Mouse (Mus musculus) CH12.LX (cell line): ENCODE measurements at regions not wholly inside any gene's neighbourhood (a gene's known extent, or its start where the extent isn't known, plus 50 kb on each side); places are given as distances from the start of the nearest gene placed in this dataset.

Source experiments
- DNase-seq: peaks from one replicate; pipeline ENCODE4 v3.0.0-alpha.2; 2013; ENCODE audit errors: extremely low read depth
- H3K27ac ChIP-seq: 2 replicates; pipeline ENCODE4 v1.5.1; 2012; ENCODE audit warnings: low read depth, mild to moderate bottlenecking, control low read depth, moderate library complexity; ENCODE audit not compliant: insufficient read depth
- H3K27me3 ChIP-seq: replicated peaks from 2 replicates; pipeline ENCODE3; 2012; ENCODE audit warnings: inconsistent platforms
- H3K36me3 ChIP-seq, 2 experiments: replicated peaks in 1 of 2; 2 replicates each; pipeline versions ENCODE3 to v1.6.1; 2012; ENCODE audit warnings: inconsistent platforms in 1 of 2, low read length in 1 of 2, mild to moderate bottlenecking in 1 of 2, mixed read lengths in 1 of 2, moderate library complexity in 1 of 2; ENCODE audit not compliant: control insufficient read depth in 1 of 2, insufficient read depth in 1 of 2
- H3K4me1 ChIP-seq, 2 experiments: 2 replicates each; pipeline ENCODE4 v1.6.1; 2012; ENCODE audit warnings: inconsistent platforms in 1 of 2, moderate library complexity in 1 of 2; ENCODE audit not compliant: insufficient read depth in 2 of 2, control insufficient read depth in 1 of 2
- H3K4me2 ChIP-seq: 2 replicates; pipeline ENCODE4 v1.6.1; 2012; ENCODE audit warnings: low read depth, mild to moderate bottlenecking, control low read depth; ENCODE audit not compliant: poor library complexity, insufficient read depth, severe bottlenecking
- H3K4me3 ChIP-seq, 3 experiments: fragments of 150-350 bp in 1 of 3; sonication (generic) in 1 of 3; replicated peaks in 1 of 3; 2 replicates each; pipeline versions ENCODE3 to v1.5.1; 2011 to 2012; ENCODE audit warnings: low read depth in 2 of 3, low read length in 2 of 3, mild to moderate bottlenecking in 2 of 3, moderate library complexity in 2 of 3, control low read depth in 1 of 3, improper control_type of control experiment in 1 of 3, inconsistent platforms in 1 of 3, mixed read lengths in 1 of 3; ENCODE audit not compliant: poor library complexity in 1 of 3
- H3K79me2 ChIP-seq: replicated peaks from 2 replicates; pipeline ENCODE4 v1.6.1; 2012; ENCODE audit warnings: mild to moderate bottlenecking, moderate library complexity; ENCODE audit not compliant: control insufficient read depth, poor library complexity, insufficient read depth, severe bottlenecking; ENCODE audit errors: extremely low read depth
- H3K9ac ChIP-seq: 2 replicates; pipeline ENCODE4 v1.6.1; 2012; ENCODE audit warnings: low read depth, mild to moderate bottlenecking, control low read depth, moderate library complexity; ENCODE audit not compliant: insufficient read depth
- H3K9me3 ChIP-seq: replicated peaks from 2 replicates; pipeline ENCODE3; 2012; ENCODE audit warnings: low read length, inconsistent platforms, mixed read lengths
- CHD1 ChIP-seq: IDR thresholded peaks from 2 replicates; pipeline ENCODE4 v1.6.1; 2012; ENCODE audit warnings: low read depth, low read length, improper control_type of control experiment, inconsistent platforms
- E2F4 ChIP-seq: IDR thresholded peaks from 2 replicates; pipeline ENCODE4 v1.6.1; 2011; ENCODE audit warnings: low read depth, low read length, improper control_type of control experiment; ENCODE audit not compliant: insufficient replicate concordance
- EP300 ChIP-seq: IDR thresholded peaks from 2 replicates; pipeline ENCODE4 v1.6.1; 2011; ENCODE audit warnings: low read length, improper control_type of control experiment
- ETS1 ChIP-seq: conservative IDR thresholded peaks from 2 replicates; pipeline ENCODE4 v1.6.1; 2012; ENCODE audit warnings: low read depth, mild to moderate bottlenecking, inconsistent platforms, low read length, improper control_type of control experiment, moderate library complexity
- HCFC1 ChIP-seq: IDR thresholded peaks from 2 replicates; pipeline ENCODE4 v1.6.1; 2012; ENCODE audit warnings: low read depth, mild to moderate bottlenecking, inconsistent platforms, low read length, improper control_type of control experiment
- IRF4 ChIP-seq: IDR thresholded peaks from 2 replicates; pipeline ENCODE4 v1.6.1; 2014; ENCODE audit warnings: low read depth, mild to moderate bottlenecking, inconsistent platforms, low read length, improper control_type of control experiment
- JUN ChIP-seq: IDR thresholded peaks from 2 replicates; pipeline ENCODE4 v1.6.1; 2011; ENCODE audit warnings: low read depth, mild to moderate bottlenecking, low read length, improper control_type of control experiment, moderate library complexity; ENCODE audit not compliant: insufficient read depth
- KAT2A ChIP-seq: IDR thresholded peaks from 2 replicates; pipeline ENCODE4 v1.6.1; 2012; ENCODE audit warnings: low read length, improper control_type of control experiment, inconsistent platforms; ENCODE audit not compliant: insufficient replicate concordance
- MAFK ChIP-seq: IDR thresholded peaks from 2 replicates; pipeline ENCODE4 v1.6.1; 2011; ENCODE audit warnings: low read length, improper control_type of control experiment; ENCODE audit not compliant: insufficient replicate concordance
- MAX ChIP-seq: IDR thresholded peaks from 2 replicates; pipeline ENCODE4 v1.6.1; 2011; ENCODE audit warnings: low read length, improper control_type of control experiment
- MAZ ChIP-seq: IDR thresholded peaks from 2 replicates; pipeline ENCODE4 v1.6.1; 2012; ENCODE audit warnings: low read depth, mild to moderate bottlenecking, inconsistent platforms, low read length, improper control_type of control experiment, moderate library complexity
- MYC ChIP-seq: IDR thresholded peaks from 2 replicates; pipeline ENCODE4 v1.6.1; 2011; ENCODE audit warnings: low read depth, mild to moderate bottlenecking, improper control_type of control experiment, low read length
- NRF1 ChIP-seq: IDR thresholded peaks from 2 replicates; pipeline ENCODE4 v1.6.1; 2014; ENCODE audit warnings: low read depth, mild to moderate bottlenecking, inconsistent platforms, low read length, improper control_type of control experiment, moderate library complexity
- POLR2AphosphoS2 ChIP-seq: IDR thresholded peaks from 2 replicates; pipeline ENCODE4 v1.6.1; 2011; ENCODE audit warnings: low read depth, low read length, improper control_type of control experiment
- RCOR1 ChIP-seq: conservative IDR thresholded peaks from 2 replicates; pipeline ENCODE4 v1.6.1; 2012; ENCODE audit warnings: low read depth, mild to moderate bottlenecking, inconsistent platforms, low read length, improper control_type of control experiment
- SIN3A ChIP-seq: IDR thresholded peaks from 2 replicates; pipeline ENCODE4 v1.6.1; 2012; ENCODE audit warnings: low read length, improper control_type of control experiment, inconsistent platforms
- SMC3 ChIP-seq: IDR thresholded peaks from 2 replicates; pipeline ENCODE4 v1.6.1; 2011; ENCODE audit warnings: low read depth, low read length, improper control_type of control experiment
- TCF12 ChIP-seq: IDR thresholded peaks from 2 replicates; pipeline ENCODE4 v1.6.1; 2014; ENCODE audit warnings: low read depth, mild to moderate bottlenecking, inconsistent platforms, low read length, improper control_type of control experiment
- UBTF ChIP-seq: IDR thresholded peaks from 2 replicates; pipeline ENCODE4 v1.6.1; 2012; ENCODE audit warnings: low read depth, mild to moderate bottlenecking, inconsistent platforms, low read length, improper control_type of control experiment, moderate library complexity
- USF1 ChIP-seq: IDR thresholded peaks from 2 replicates; pipeline ENCODE4 v1.6.1; 2014; ENCODE audit warnings: low read depth, mild to moderate bottlenecking, inconsistent platforms, low read length, improper control_type of control experiment
- USF2 ChIP-seq: conservative IDR thresholded peaks from 2 replicates; pipeline ENCODE4 v1.6.1; 2011; ENCODE audit warnings: low read depth, low read length, improper control_type of control experiment
- ZKSCAN1 ChIP-seq: IDR thresholded peaks from 2 replicates; pipeline ENCODE4 v1.6.1; 2012; ENCODE audit warnings: low read depth, inconsistent platforms, low read length, improper control_type of control experiment, borderline replicate concordance
- ZMIZ1 ChIP-seq: IDR thresholded peaks from 2 replicates; pipeline ENCODE4 v1.6.1; 2012; ENCODE audit warnings: low read depth, mild to moderate bottlenecking, inconsistent platforms, low read length, improper control_type of control experiment
- ZNF384 ChIP-seq: IDR thresholded peaks from 2 replicates; pipeline ENCODE4 v1.6.1; 2012; ENCODE audit warnings: low read depth, low read length, improper control_type of control experiment, inconsistent platforms
- dilution Hi-C: fragments of 300-500 bp; cut with MboI; formaldehyde crosslinking; loops from 2 replicates; pipeline ENCODE4 v1.14.3; 2020; ENCODE audit warnings: low sequenced_read_pairs; ENCODE audit not compliant: extremely low pct_unique_long_range_greater_than_20kb, extremely low pct_ligation_motif_present
- in situ Hi-C: fragments of 300-500 bp; cut with MboI; formaldehyde crosslinking; loops from 3 replicates; pipeline ENCODE4 v1.14.3; 2019; ENCODE audit warnings: low sequenced_read_pairs, low pct_ligation_motif_present, low pct_unique_long_range_greater_than_20kb, mixed read lengths

GRCm38 (mm10) chr12:48462392-48462791 is 920.1 kb upstream of the Foxg1 start:
- in situ Hi-C loops (no loop called here), dilution Hi-C loops (no loop called here)
- H3K4me2 ChIP-seq = peak overlapping the region; percentile 75

GRCm38 (mm10) chr12:48500735-48501134 is 881.7 kb upstream of the Foxg1 start:
- no peak for DNase-seq
- no peaks in the 10 kb centered on the region for H3K4me1 ChIP-seq
- no peak overlapping the region for H3K4me2 ChIP-seq
- in situ Hi-C loops (no loop called here), dilution Hi-C loops (no loop called here)
- H3K36me3 ChIP-seq = no peaks in the 10 kb centered on the region
- no peaks in the 10 kb centered on the region for H3K9me3 ChIP-seq
- TF ChIP-seq ZNF384 (no peak), MAX (no peak), MAZ (no peak), EP300 (no peak), JUN (no peak), UBTF (no peak), MAFK (no peak), POLR2AphosphoS2 (no peak), HCFC1 (no peak), SIN3A (no peak), ETS1 (no peak), USF1 (no peak), RCOR1 (no peak)
- no peak overlapping the region for H3K4me3 ChIP-seq
- H3K27ac ChIP-seq = no peak overlapping the region
- no peaks in the 10 kb centered on the region for H3K27me3 ChIP-seq
- no peak overlapping the region for H3K9ac ChIP-seq
- H3K79me2 ChIP-seq = no peaks in the 10 kb centered on the region

More at GRCm38 (mm10) chr12:48462392-48462791, 920.1 kb upstream of the Foxg1 start:
- no peak for DNase-seq
- H3K9ac ChIP-seq = peak overlapping the region; percentile 39
- TF ChIP-seq USF2 = no peak
- no peak for TF ChIP-seq TCF12
- no peak for TF ChIP-seq KAT2A
- no peak for TF ChIP-seq ZNF384
- no peak for TF ChIP-seq E2F4
- TF ChIP-seq MYC = no peak
- no peak for TF ChIP-seq IRF4
- TF ChIP-seq NRF1 = no peak
- TF ChIP-seq ZMIZ1 = no peak
- no peak for TF ChIP-seq RCOR1
- TF ChIP-seq MAX = no peak
- TF ChIP-seq ZKSCAN1 = no peak
- no peak for TF ChIP-seq USF1
- no peak for TF ChIP-seq SMC3
- no peak for TF ChIP-seq CHD1
- TF ChIP-seq JUN = no peak
- TF ChIP-seq MAZ = no peak
- TF ChIP-seq HCFC1 = no peak
- TF ChIP-seq ETS1 = no peak
- TF ChIP-seq, all 38 proteins: peak for 0
- no peaks in the 10 kb centered on the region for H3K79me2 ChIP-seq
- no peak overlapping the region for H3K4me3 ChIP-seq
- H3K4me1 ChIP-seq = no peaks in the 10 kb centered on the region
- H3K27me3 ChIP-seq = no peaks in the 10 kb centered on the region
- no peaks in the 10 kb centered on the region for H3K9me3 ChIP-seq
- no peak overlapping the region for H3K27ac ChIP-seq
- no peaks in the 10 kb centered on the region for H3K36me3 ChIP-seq
